In genomic region chr10:110832336-110832735, GRCm38 (mm10) we compare ENCODE assay signal across 12 mouse cellular contexts.
A peak's percentile ranks its signal among the peaks of the same experiment; 100 is the strongest.
DNase-seq lines count a peak whose midpoint lies in the region; ATAC-seq and TF ChIP-seq lines count a peak whose summit lies in the region.
"Had no signal": no experiment of that assay in that cellular context is flagged by ENCODE, and none has a peak within 500 bp of the region (broad histone marks: within the 10 kb centered on the region; RNA-seq: fewer than 3 reads in every experiment).

No protein-coding gene starts in this region.

- peaks cover 29% of the 10 kb centered on the region for H3K4me1 ChIP-seq in embryonic facial prominence, embryonic 10.5 days
- no peaks in the 10 kb centered on the region for H3K4me1 ChIP-seq in heart, postnatal 0 days (ENCODE audit: control insufficient read depth, insufficient read depth)
- H3K4me1 ChIP-seq: hindbrain, embryonic 15.5 days; lung, embryonic 15.5 days; stomach, embryonic 15.5 days had no signal

- no peak for TF ChIP-seq EP300 in heart, postnatal 0 days (IDR thresholded peaks at IDR 0.05; ENCODE audit: low read depth)

- ATAC-seq in heart, postnatal 0 days (ENCODE audit: insufficient read depth, low read depth) = peak; percentile 77

- H3K4me3 ChIP-seq in embryonic facial prominence, embryonic 10.5 days = no peak overlapping the region
- no peak overlapping the region for H3K4me3 ChIP-seq in heart, postnatal 0 days (ENCODE audit: low read depth, low read length)
- H3K4me3 ChIP-seq: embryonic facial prominence, embryonic 13.5 days; hindbrain, embryonic 15.5 days; lung, embryonic 15.5 days; stomach, embryonic 15.5 days had no signal

- TF ChIP-seq CTCF in heart, postnatal 0 days (IDR thresholded peaks at IDR 0.05; ENCODE audit: low read depth) = no peak

- H3K9ac ChIP-seq in heart, postnatal 0 days (replicated peaks; ENCODE audit: low read depth, low read length) = no peak overlapping the region
- H3K9ac ChIP-seq: embryonic facial prominence, embryonic 13.5 days; hindbrain, embryonic 15.5 days; lung, embryonic 15.5 days; stomach, embryonic 15.5 days had no signal

- peak; percentile 5 for DNase-seq in ovary, postnatal 36 days (ENCODE audit: low spot score)
- DNase-seq in ovary, postnatal 14 days (ENCODE audit: low spot score) = no peak
- peak; percentile 22 for DNase-seq in embryonic facial prominence, embryonic 10.5 days (ENCODE audit: low spot score)
- DNase-seq in heart, postnatal 0 days (ENCODE audit: low spot score) = peak; percentile 60
- no peak for DNase-seq in layer of hippocampus, adult 9-11 months
- DNase-seq in layer of hippocampus, postnatal 14 days (ENCODE audit: low spot score in 2 of 2) = no peak
- DNase-seq in thymus, postnatal 0 days (ENCODE audit: low spot score) = no peak
- DNase-seq: kidney, postnatal 14 days had no signal

- H3K9me3 ChIP-seq in embryonic facial prominence, embryonic 10.5 days = no peaks in the 10 kb centered on the region
- no peaks in the 10 kb centered on the region for H3K9me3 ChIP-seq in heart, postnatal 0 days (replicated peaks; ENCODE audit: control insufficient read depth, low read length)
- H3K9me3 ChIP-seq: embryonic facial prominence, embryonic 13.5 days; hindbrain, embryonic 15.5 days; lung, embryonic 15.5 days; stomach, embryonic 15.5 days had no signal

- H3K27ac ChIP-seq in embryonic facial prominence, embryonic 10.5 days (replicated peaks) = no peak overlapping the region
- H3K27ac ChIP-seq in heart, postnatal 0 days (ENCODE audit: low read depth) = no peak overlapping the region; the same call in 1 of the 2 replicates
- H3K27ac ChIP-seq: embryonic facial prominence, embryonic 13.5 days; hindbrain, embryonic 15.5 days; lung, embryonic 15.5 days; stomach, embryonic 15.5 days had no signal

- H3K36me3 ChIP-seq in embryonic facial prominence, embryonic 10.5 days (replicated peaks) = no peaks in the 10 kb centered on the region
- no peaks in the 10 kb centered on the region for H3K36me3 ChIP-seq in heart, postnatal 0 days (replicated peaks; ENCODE audit: control insufficient read depth, insufficient read depth, low read length)
- H3K36me3 ChIP-seq: embryonic facial prominence, embryonic 13.5 days; hindbrain, embryonic 15.5 days; lung, embryonic 15.5 days; stomach, embryonic 15.5 days had no signal

- WGBS in embryonic facial prominence, embryonic 10.5 days = 14% methylated on average over 6 of the region's 6 CpGs
- WGBS in heart, postnatal 0 days = 13% methylated on average over 6 of the region's 6 CpGs

- no peak overlapping the region for H3K4me2 ChIP-seq in heart, postnatal 0 days (ENCODE audit: low read depth, low read length)
- H3K4me2 ChIP-seq: embryonic facial prominence, embryonic 13.5 days; hindbrain, embryonic 15.5 days; lung, embryonic 15.5 days; stomach, embryonic 15.5 days had no signal

- H3K27me3 ChIP-seq in embryonic facial prominence, embryonic 10.5 days (replicated peaks; ENCODE audit: low read depth, poor library complexity, severe bottlenecking) = no peaks in the 10 kb centered on the region
- H3K27me3 ChIP-seq in heart, postnatal 0 days (ENCODE audit: control insufficient read depth, insufficient read depth, low read length) = no peaks in the 10 kb centered on the region
- H3K27me3 ChIP-seq: embryonic facial prominence, embryonic 13.5 days; hindbrain, embryonic 15.5 days; lung, embryonic 15.5 days; stomach, embryonic 15.5 days had no signal

Comparison
In these comparisons a context has a peak if more than half of its experiments do, and no peak if none do; other contexts are left out.
1. DNase-seq: peak in ovary, postnatal 36 days (single experiment), embryonic facial prominence, embryonic 10.5 days (single experiment) and heart, postnatal 0 days (single experiment); none in ovary, postnatal 14 days (single experiment), layer of hippocampus, adult 9-11 months (single experiment), layer of hippocampus, postnatal 14 days (0 of 2) and thymus, postnatal 0 days (single experiment).